Mouse (Mus musculus) macrophage (primary cell): Measurements from ENCODE around the gene Cdc14a. TPM values are rescaled to one million over a fixed set of nuclear protein-coding genes. Genes with fewer than 3 reads are reported as not detected.

Experiments used
- H3K27ac ChIP-seq: fragments of 350-480 bp; formaldehyde crosslinking; 2 replicates; pipeline ENCODE4 v1.9.0; 2021
- H3K36me3 ChIP-seq: fragments of 350-480 bp; formaldehyde crosslinking; 2 replicates; pipeline ENCODE4 v1.9.0; 2021; ENCODE audit errors: inconsistent target
- H3K4me3 ChIP-seq: fragments of 350-480 bp; formaldehyde crosslinking; 2 replicates; pipeline ENCODE4 v1.9.0; 2021; ENCODE audit errors: inconsistent target
- H3K79me2 ChIP-seq: fragments of 350-480 bp; formaldehyde crosslinking; 2 replicates; pipeline ENCODE4 v1.9.0; 2021; ENCODE audit errors: inconsistent target
- WGBS: methylation state at CpG from one replicate; pipeline ENCODE4 v1.1.7; 2026; ENCODE audit warnings: inconsistent platforms; ENCODE audit not compliant: missing documents; 5-methylcytosine and 5-hydroxymethylcytosine counted together
- polyA plus RNA-seq: library from polyadenylated mRNA; stranded (reverse); fragments of 250-400 nt; gene quantifications from 3 replicates; pipeline ENCODE4 v1.2.4, GENCODE M21; 2018; ENCODE audit warnings: inconsistent platforms

The Cdc14a gene
- polyA plus RNA-seq, 1 experiment from 2014 or later, result 2.0 TPM

DNA sequence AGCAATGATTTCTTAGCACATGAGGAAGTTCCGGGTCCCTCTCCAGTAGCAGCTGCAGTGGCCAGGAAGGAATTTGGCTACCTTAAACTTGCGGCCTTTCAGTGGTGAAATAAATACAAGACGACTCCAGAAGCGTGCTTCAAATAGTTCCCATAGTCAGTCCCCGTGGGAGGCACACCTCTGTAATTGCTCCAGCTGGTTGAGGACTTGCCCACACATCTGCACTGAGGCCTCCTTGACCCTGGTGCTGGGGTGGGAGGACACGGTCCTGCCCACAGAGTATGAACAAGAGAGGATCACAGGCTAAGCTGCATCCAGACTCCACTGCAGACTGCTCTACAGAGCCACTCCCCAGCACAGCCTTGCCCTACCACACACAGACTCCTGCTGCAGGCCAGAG is 85.2 kb downstream of the Cdc14a start:
- H3K27ac ChIP-seq, result no peak overlapping the region
- H3K4me3 ChIP-seq, result no peak overlapping the region
- 85% methylated on average over 6 of the region's 6 CpGs for WGBS

DNA sequence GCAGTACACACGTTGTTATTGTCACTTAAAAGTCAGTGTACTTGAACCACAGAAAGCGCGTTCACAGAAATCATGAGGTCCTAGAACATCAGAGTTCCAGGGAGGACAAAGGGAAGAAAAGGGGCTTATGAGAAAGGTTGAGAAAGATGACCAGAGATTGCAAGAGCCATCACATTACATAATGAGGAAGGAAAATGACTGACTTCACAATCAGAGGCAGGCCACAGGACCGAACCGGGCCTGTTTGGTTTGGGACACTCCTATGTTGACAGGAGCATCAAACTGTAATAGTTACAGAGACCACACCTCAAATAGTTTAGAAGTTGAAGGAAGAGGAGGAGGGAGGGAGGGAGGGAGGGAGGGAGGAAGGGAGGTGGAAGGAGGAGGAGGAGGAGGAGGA is 86.0 kb downstream of the Cdc14a start:
- no peak overlapping the region for H3K27ac ChIP-seq
- 84% methylated on average over 3 of the region's 5 CpGs for WGBS
- H3K4me3 ChIP-seq, result no peak overlapping the region
- no peaks in the 10 kb centered on the region for H3K79me2 ChIP-seq
- no peaks in the 10 kb centered on the region for H3K36me3 ChIP-seq

More for the DNA sequence above, 85.2 kb downstream of the Cdc14a start:
- Histone ChIP-seq H3K79me2 (no peaks in the 10 kb centered on the region), H3K36me3 (no peaks in the 10 kb centered on the region)

DNA sequence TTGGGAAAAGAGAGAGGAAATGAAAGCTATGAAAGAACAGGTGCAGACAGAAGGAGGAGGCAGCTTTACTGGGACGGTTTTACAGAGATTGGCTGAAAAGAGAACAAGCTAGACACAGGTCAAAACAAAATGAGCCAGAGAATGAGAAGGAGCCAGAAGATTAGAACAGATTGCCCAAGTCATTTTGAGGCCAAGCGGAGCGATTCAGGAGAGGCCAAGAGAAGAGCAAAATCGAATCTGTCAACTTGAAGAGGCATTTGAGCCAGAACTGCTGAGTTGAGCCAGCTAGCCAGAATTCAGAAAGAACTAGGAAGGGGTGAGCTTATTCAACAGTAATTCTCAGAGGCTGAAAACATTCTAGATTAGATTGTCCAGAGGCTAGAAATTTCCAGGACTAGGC is 88.8 kb downstream of the Cdc14a start:
- Histone ChIP-seq H3K36me3 (no peaks in the 10 kb centered on the region), H3K4me3 (no peak overlapping the region), H3K27ac (no peak overlapping the region), H3K79me2 (no peaks in the 10 kb centered on the region)
- WGBS, result 81% methylated on average over 4 of the region's 4 CpGs

DNA sequence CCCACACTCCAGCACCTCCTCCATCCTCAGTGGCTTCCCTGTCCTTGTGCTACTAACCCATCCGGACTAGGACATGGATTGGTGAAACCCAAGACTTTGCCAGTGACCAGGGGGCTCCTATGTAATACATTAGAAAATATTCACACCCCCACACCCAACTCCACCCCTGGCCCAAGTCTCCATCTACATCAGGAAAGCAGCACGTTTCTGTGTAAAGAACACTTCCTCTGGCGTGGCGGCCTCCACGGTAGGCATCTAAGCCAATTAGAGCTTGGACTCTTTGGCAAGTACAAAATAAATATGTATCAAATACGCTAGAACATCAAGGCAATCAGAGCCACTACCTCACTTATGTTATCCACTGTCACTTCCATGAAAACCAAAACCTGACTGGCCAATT is 90.1 kb downstream of the Cdc14a start:
- no peak overlapping the region for H3K27ac ChIP-seq
- no peaks in the 10 kb centered on the region for H3K79me2 ChIP-seq
- no peak overlapping the region for H3K4me3 ChIP-seq
- no peaks in the 10 kb centered on the region for H3K36me3 ChIP-seq
- WGBS, result 87% methylated on average over 6 of the region's 6 CpGs

DNA sequence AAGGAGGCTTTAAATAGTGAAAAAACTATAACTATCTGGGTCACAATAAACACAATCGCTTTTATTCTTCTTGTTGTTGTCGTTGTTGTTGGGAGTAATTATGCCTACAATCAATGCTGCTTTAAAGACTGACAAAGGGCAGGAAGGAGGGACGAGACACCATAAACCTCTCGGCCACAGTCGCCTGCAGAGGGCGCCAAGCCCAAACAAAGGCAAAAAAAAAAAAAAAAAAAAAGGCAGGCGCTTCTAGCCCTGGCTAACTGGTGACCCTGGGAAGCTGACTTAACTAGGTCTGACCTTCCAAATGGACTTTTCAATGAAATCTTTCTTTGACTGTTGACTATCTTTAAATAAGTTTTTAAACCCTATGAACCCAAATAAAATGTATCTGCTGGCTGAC is 90.6 kb downstream of the Cdc14a start:
- Histone ChIP-seq H3K36me3 (no peaks in the 10 kb centered on the region), H3K27ac (no peak overlapping the region), H3K79me2 (no peaks in the 10 kb centered on the region), H3K4me3 (no peak overlapping the region)
- WGBS, result 22% methylated on average over 7 of the region's 7 CpGs

DNA sequence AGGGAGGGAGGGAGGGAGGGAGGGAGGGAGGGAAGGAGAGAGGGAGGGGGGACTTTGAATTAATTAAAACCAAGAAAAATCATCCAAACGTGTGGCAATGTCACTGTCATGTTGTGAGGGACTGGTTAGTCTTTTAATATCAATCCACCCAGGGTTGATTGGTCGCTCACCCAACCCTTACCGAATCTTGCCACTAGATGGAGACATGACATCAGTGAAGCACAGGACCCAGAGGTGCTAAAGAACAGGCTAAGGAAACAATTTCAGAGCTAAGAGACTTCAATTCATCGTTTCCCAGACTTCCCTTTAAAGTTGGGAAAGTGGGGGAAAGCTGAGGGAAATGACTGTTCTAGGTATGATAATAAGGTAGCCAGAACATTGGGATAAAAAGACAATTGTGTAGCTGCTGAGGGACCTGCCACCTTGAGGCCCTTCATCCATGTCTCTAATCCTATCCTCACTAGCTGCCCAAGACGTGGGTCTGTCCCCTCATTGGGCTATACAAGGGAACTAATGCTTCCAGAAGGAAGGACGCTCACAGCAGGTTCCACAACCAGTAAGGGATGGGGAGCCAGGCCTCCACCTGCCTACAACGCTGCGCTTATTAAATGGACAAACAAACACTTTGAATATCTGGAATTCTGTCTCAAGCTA is 91.9 kb downstream of the Cdc14a start:
- Histone ChIP-seq H3K27ac (no peak overlapping the region), H3K4me3 (no peak overlapping the region), H3K36me3 (no peaks in the 10 kb centered on the region), H3K79me2 (no peaks in the 10 kb centered on the region)
- 52% methylated on average over 8 of the region's 8 CpGs for WGBS

DNA sequence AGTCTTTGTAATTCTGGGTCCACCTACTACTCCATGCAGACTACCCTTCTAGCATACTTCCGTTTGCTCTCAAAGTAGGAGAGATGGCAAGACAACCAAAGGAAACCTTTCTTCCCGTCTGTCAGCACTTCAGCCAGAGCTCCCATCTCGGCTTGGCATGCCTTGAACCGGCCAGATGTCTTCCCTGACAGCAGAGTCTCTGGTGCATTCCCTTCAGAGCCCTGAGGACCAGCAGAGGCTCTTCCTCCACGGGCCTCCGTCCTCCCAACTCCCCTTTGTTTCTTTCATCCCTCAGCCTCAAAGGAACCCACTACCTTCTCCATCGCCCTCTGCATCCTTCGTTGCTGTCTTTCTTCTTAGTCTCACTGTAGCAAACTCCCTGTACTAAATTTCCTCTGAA is 93.9 kb downstream of the Cdc14a start:
- Histone ChIP-seq H3K4me3 (no peak overlapping the region), H3K36me3 (no peaks in the 10 kb centered on the region), H3K79me2 (no peaks in the 10 kb centered on the region), H3K27ac (no peak overlapping the region)
- WGBS, result 89% methylated on average over 8 of the region's 8 CpGs

DNA sequence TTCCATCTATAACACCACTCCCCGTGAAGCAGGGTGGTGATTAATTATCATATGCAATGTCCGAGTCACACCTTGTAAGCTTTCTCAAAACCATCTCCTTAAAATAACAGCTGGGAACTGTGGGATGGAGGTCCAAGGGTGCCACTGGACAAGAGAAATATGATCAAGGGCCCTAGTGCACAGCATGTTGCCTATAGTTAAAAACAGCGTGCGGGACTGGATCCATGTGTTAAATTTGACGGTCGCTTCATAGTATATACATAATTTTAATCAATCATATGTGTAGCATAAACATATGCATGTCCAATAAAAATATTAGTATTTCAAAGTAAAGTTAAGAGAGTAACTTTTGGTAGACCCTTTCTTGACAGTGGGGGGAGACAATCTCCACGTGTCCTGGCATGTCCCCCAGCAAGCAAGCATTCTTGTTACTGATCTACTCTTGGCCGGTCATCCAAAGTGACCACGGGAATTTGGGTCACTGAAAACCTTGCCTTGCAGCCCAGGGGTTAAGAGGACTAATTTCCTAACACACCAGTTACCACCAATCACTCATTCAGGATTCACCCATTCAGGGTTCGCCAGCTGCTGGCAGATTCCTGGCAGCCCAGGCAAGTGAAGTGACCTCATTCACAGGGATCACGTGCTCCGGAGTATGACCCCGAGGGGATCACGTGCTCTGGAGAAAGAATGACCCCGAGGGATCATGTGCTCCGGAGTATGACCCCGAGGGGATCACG is 94.6 kb downstream of the Cdc14a start:
- Histone ChIP-seq H3K4me3 (no peak overlapping the region), H3K79me2 (no peaks in the 10 kb centered on the region), H3K36me3 (no peaks in the 10 kb centered on the region), H3K27ac (no peak overlapping the region)
- 92% methylated on average over 16 of the region's 18 CpGs for WGBS

DNA sequence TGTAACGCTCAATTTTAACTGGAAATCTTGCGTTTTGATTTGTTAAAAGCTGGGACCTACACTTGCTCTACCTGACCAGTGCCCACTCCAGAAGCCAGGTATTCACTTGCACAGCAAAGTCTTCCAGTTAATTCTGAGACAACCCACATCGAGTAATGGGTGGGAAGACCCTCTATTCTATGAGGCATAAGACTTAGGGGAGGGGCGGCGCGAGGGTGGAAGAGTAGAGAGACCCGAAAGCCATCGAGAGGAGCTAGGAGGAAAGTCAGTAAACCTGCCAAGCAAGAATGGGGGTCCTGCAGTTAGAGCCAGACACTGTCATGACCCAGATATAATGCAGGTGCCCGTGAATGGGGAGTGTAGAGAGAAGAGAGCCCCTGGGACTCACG is 96.2 kb downstream of the Cdc14a start:
- Histone ChIP-seq H3K27ac (no peak overlapping the region), H3K36me3 (no peaks in the 10 kb centered on the region), H3K79me2 (no peaks in the 10 kb centered on the region), H3K4me3 (no peak overlapping the region)
- 74% methylated on average over 10 of the region's 10 CpGs for WGBS

DNA sequence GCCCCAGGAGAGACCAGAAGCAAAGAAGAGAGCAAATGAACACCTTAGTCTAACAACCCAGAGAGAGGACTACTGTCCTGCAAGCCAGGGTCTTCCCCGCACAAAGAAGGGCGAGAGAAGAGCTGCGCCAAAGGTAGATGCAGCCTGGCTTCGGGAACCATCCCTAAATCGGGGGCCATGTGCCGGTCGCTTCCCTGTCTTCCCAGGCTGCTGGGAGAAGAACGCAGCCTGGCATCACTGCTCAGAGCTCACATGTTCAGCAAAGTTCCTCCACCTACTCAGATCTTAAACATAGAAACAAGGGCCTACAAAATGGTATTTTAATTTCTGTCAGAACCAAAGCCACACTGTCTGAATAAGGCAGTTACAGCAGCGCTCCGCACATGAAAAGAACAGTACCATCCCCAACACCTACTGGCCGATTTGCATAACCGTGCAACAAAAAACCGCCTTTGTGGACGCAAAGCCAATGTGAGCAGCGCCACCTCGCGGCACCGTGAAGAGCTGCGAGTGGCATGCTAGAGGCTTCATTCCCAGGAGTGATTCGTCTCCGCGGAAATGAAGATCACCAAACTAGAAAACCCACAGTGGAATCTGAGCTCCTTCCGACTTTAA is 96.7 kb downstream of the Cdc14a start:
- Histone ChIP-seq H3K4me3 (no peak overlapping the region), H3K36me3 (no peaks in the 10 kb centered on the region)
- 29% methylated on average over 23 of the region's 23 CpGs for WGBS

DNA sequence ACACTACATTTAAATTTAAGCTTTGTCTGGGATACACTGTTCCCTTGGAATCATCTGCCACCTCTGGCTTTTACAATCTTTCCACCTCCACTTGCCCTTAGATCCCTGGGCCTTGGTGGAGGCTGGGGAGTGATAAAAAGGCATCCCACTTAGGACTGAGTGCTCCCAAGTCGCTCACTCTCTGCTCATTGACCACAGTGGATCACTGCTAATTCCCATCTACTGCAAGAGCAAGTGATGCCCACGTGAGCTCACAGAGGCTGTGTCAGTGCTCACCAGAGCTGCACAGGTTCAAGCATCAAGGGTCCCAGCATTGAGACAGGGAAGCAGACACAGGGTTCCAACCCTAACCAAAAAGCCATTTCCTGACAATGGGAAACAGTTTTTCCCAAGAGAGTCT is 98.3 kb downstream of the Cdc14a start:
- Histone ChIP-seq H3K27ac (no peak overlapping the region), H3K79me2 (no peaks in the 10 kb centered on the region), H3K36me3 (no peaks in the 10 kb centered on the region), H3K4me3 (no peak overlapping the region)
- WGBS, result 100% methylated on average over 2 of the region's 2 CpGs

More for the DNA sequence above, 96.7 kb downstream of the Cdc14a start:
- Histone ChIP-seq H3K79me2 (no peaks in the 10 kb centered on the region), H3K27ac (no peak overlapping the region)

DNA sequence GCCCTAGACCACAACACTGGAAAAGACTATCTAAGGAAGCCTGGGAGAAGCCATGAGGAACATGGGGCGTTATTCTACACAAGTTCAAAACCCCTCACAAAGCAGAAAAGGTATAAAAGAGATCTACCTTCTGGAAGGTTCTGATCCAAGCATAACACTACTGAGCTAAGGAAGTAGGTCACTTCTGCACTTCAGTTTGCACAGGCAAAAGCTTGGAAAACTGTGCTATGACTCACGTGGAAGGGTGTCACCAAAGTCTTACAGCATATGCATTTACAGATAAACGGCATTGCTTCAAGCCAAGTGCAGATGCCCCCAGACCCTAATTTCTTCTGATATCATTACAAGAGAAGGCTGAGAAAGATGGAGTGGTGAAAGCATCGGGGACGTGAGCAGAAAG is 104.1 kb downstream of the Cdc14a start:
- Histone ChIP-seq H3K36me3 (no peaks in the 10 kb centered on the region), H3K79me2 (no peaks in the 10 kb centered on the region), H3K27ac (no peak overlapping the region), H3K4me3 (no peak overlapping the region)
- 95% methylated on average over 3 of the region's 5 CpGs for WGBS

DNA sequence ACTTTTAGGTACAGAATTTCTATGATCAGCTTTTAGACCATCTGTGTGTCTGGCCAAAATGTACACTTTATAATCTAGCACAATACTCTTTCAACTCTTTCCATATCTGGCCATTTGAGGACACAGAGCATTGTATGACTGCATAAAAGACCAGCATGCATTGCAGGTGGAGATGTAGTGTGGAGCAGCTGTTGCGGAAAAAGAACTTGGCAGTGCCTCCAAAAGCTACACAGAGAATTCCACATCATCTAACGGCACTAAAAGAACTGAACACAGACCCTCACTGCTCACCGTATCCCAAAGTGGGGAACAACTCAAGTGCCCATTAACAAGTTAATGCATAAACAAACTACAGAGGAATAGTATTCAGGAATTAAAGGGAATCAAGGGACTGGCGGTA is 112.0 kb downstream of the Cdc14a start:
- Histone ChIP-seq H3K27ac (no peak overlapping the region), H3K4me3 (no peak overlapping the region), H3K79me2 (no peaks in the 10 kb centered on the region), H3K36me3 (no peaks in the 10 kb centered on the region)
- 93% methylated on average over 4 of the region's 4 CpGs for WGBS

DNA sequence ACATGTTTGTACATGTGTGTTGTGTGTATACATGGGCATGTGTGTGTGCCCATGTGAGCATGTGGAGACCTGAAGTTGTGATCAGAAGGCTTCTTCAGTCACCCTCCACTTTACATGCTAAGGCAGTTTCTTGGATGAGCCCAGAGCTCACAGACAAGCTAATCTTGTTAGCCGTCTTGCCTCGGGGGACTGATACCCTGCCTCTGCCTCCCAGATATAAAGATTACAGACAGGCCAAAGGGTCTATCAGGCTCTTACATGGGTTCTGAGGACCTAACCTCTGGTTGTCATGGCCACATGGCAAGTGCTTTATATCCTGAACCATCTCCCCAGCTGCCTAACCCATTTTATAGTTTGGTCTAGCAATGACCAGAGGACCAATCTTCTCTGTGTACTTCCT is 112.7 kb downstream of the Cdc14a start:
- Histone ChIP-seq H3K4me3 (no peak overlapping the region), H3K79me2 (no peaks in the 10 kb centered on the region), H3K36me3 (no peaks in the 10 kb centered on the region), H3K27ac (no peak overlapping the region)
- WGBS, result 100% methylated on average over 2 of the region's 2 CpGs

DNA sequence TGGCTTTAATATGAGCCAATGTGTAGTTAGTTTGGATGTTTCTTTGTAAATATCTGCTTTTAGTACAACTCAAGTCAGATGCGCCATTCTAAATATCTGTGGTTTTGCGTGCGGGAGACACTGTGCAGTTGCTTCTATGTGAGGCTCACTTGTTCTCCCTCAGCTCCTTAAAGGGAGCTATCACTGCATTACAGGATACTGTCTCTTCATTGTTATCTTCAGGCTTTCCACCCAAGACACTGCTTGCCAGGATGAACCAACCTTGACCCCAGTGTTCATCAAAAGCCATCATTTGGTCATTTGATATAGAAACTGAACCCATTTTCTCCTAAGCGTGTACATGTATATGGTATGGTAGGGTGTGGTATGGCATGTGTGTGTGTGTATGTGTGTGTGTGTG is 113.2 kb downstream of the Cdc14a start:
- WGBS, result 95% methylated on average over 4 of the region's 4 CpGs
- H3K4me3 ChIP-seq, result no peak overlapping the region
- H3K79me2 ChIP-seq, result no peaks in the 10 kb centered on the region
- H3K36me3 ChIP-seq, result no peaks in the 10 kb centered on the region
- H3K27ac ChIP-seq, result no peak overlapping the region
